Mouse (Mus musculus): ENCODE measurements around the gene Osbpl7.

DNA sequence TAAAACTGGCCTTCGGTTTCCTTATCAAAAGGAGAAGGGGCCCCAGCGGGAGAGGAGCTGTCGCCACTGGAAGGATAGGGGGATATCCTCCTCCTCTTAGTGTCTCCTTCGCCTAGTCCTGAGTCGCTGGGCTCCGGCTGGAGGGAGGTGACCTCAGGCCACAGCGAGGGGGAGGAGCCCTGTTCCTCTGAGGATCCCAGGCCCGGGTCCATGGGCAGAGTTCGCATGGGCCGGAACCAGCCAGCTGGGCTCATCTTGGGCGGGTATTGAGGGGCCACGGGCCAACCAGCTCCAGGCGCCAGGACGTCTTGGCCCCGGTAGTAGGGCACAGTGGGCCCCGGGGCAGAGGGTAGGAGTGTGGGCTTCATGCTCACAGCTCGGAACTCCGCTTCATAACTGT lies 48.4 kb downstream of the Osbpl7 start:
- TF ChIP-seq CTCF (IDR thresholded peaks at IDR 0.05; ENCODE audit: borderline replicate concordance, insufficient read depth, low read depth, low read length) (no peak), POLR2A (IDR thresholded peaks at IDR 0.05; ENCODE audit: borderline replicate concordance, insufficient read depth, low read length) (no peak)
